8 mouse cellular contexts compared by ENCODE assay signal in the genomic region with DNA sequence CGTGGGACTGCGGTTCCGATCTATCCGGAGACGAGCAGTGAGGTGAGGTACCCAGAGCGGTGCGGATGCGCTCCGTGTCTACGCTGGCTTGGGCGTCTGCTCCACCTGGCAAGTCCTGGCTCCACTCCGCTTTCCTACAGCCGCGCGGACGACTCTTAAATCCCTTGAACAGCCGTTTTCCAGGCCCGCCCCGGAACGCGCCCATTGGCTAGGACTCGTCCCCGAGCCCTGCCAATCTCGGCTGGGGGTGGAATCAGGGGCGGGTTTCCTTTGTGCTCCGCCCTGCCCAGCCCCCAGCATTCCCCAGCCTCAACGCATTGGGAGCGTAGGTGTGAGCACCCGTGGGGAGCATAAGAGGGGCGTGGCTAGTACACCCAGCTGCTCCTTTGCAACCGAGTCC. TPM values are rescaled to one million over a fixed set of nuclear protein-coding genes. Genes with fewer than 3 reads are reported as not detected.
A peak's percentile ranks its signal among the peaks of the same experiment; 100 is the strongest.
DNase-seq lines count a peak whose midpoint lies in the region; ATAC-seq and TF ChIP-seq lines count a peak whose summit lies in the region.

A gene (minus strand): TSS at position 134 of the 400 bp plus-strand sequence.

- TF ChIP-seq CTCF in embryonic fibroblast, embryonic 13.5 days (IDR thresholded peaks at IDR 0.05; ENCODE audit: borderline replicate concordance, insufficient read depth, low read length), result no peak
- no peak for TF ChIP-seq CTCF in midbrain, postnatal 0 days (IDR thresholded peaks at IDR 0.05)

- H3K36me3 ChIP-seq in erythroblast, embryonic 14.5 days (ENCODE audit: control insufficient read depth), result no peaks in the 10 kb centered on the region
- no peaks in the 10 kb centered on the region for H3K36me3 ChIP-seq in heart, embryonic 10.5 days
- H3K36me3 ChIP-seq in kidney, embryonic 15.5 days, result no peaks in the 10 kb centered on the region
- no peaks in the 10 kb centered on the region for H3K36me3 ChIP-seq in limb, embryonic 13.5 days
- no peaks in the 10 kb centered on the region for H3K36me3 ChIP-seq in midbrain, postnatal 0 days (ENCODE audit: insufficient read depth, low read length)

- no peak for ATAC-seq in erythroblast, adult 5-6 weeks (replicated peaks; ENCODE audit: low FRiP score, poor library complexity, severe bottlenecking)
- ATAC-seq in kidney, embryonic 15.5 days (replicated peaks; ENCODE audit: low FRiP score), result peak; percentile 97
- ATAC-seq in limb, embryonic 13.5 days (ENCODE audit: low FRiP score, low read depth), result peak; percentile 97
- ATAC-seq in midbrain, postnatal 0 days (ENCODE audit: low FRiP score), result peak; percentile 97

- H3K9me3 ChIP-seq in erythroblast, embryonic 14.5 days (ENCODE audit: control insufficient read depth, low read length), result no peaks in the 10 kb centered on the region; the same call in 1 of the 2 replicates
- H3K9me3 ChIP-seq in heart, embryonic 10.5 days, result no peaks in the 10 kb centered on the region
- no peaks in the 10 kb centered on the region for H3K9me3 ChIP-seq in kidney, embryonic 15.5 days (replicated peaks)
- H3K9me3 ChIP-seq in limb, embryonic 13.5 days, result no peaks in the 10 kb centered on the region
- no peaks in the 10 kb centered on the region for H3K9me3 ChIP-seq in midbrain, postnatal 0 days (ENCODE audit: low read length)

- no peaks in the 10 kb centered on the region for H3K4me1 ChIP-seq in erythroblast, embryonic 14.5 days (ENCODE audit: control insufficient read depth)
- no peaks in the 10 kb centered on the region for H3K4me1 ChIP-seq in embryonic fibroblast, embryonic 13.5 days (ENCODE audit: control insufficient read depth, insufficient read depth, low read length)
- peaks cover 21% of the 10 kb centered on the region for H3K4me1 ChIP-seq in heart, embryonic 10.5 days
- peaks cover 27% of the 10 kb centered on the region for H3K4me1 ChIP-seq in kidney, embryonic 15.5 days
- peaks cover 27% of the 10 kb centered on the region for H3K4me1 ChIP-seq in limb, embryonic 13.5 days
- no peaks in the 10 kb centered on the region for H3K4me1 ChIP-seq in midbrain, postnatal 0 days (ENCODE audit: insufficient read depth, low read length)

- peak within 1 kb of the TSS; percentile 94 for H3K4me2 ChIP-seq in kidney, embryonic 15.5 days
- H3K4me2 ChIP-seq in limb, embryonic 13.5 days (replicated peaks), result peak within 1 kb of the TSS; percentile 82
- peak within 1 kb of the TSS; percentile 91 for H3K4me2 ChIP-seq in midbrain, postnatal 0 days (ENCODE audit: low read depth, low read length, poor library complexity, severe bottlenecking)

- no peak within 1 kb of the TSS for H3K27ac ChIP-seq in embryonic fibroblast, embryonic 13.5 days (ENCODE audit: insufficient read depth, low read length)
- H3K27ac ChIP-seq in heart, embryonic 10.5 days, result peak within 1 kb of the TSS; percentile 62
- no peak within 1 kb of the TSS for H3K27ac ChIP-seq in kidney, embryonic 15.5 days
- H3K27ac ChIP-seq in limb, embryonic 13.5 days, result no peak within 1 kb of the TSS
- H3K27ac ChIP-seq in midbrain, postnatal 0 days (ENCODE audit: low read depth, low read length), result peak within 1 kb of the TSS; percentile 71

- H3K4me3 ChIP-seq in erythroblast, embryonic 14.5 days (replicated peaks), result peak within 1 kb of the TSS; percentile 42
- H3K4me3 ChIP-seq in embryonic fibroblast, embryonic 13.5 days (ENCODE audit: insufficient read depth, low read length), result peak within 1 kb of the TSS; percentile 67
- H3K4me3 ChIP-seq in heart, embryonic 10.5 days, result peak within 1 kb of the TSS; percentile 69
- H3K4me3 ChIP-seq in kidney, embryonic 15.5 days (replicated peaks), result peak within 1 kb of the TSS; percentile 61
- peak within 1 kb of the TSS; percentile 56 for H3K4me3 ChIP-seq in limb, embryonic 13.5 days
- H3K4me3 ChIP-seq in midbrain, postnatal 0 days (ENCODE audit: low read depth, low read length), result peak within 1 kb of the TSS; percentile 68

- DNase-seq in heart, embryonic 10.5 days (ENCODE audit: low spot score), result peak; percentile 96
- DNase-seq in midbrain, postnatal 0 days (ENCODE audit: low spot score), result peak; percentile 99
- DNase-seq in telencephalon, adult 2 months (ENCODE audit: low read depth, low spot score), result peak; percentile 90

- peaks cover 45% of the 10 kb centered on the region for H3K27me3 ChIP-seq in erythroblast, embryonic 14.5 days (ENCODE audit: control insufficient read depth)
- H3K27me3 ChIP-seq in heart, embryonic 10.5 days (ENCODE audit: insufficient read depth, poor library complexity, severe bottlenecking), result peaks cover 44% of the 10 kb centered on the region
- peaks cover 43% of the 10 kb centered on the region for H3K27me3 ChIP-seq in kidney, embryonic 15.5 days
- peaks cover 48% of the 10 kb centered on the region for H3K27me3 ChIP-seq in limb, embryonic 13.5 days
- no peaks in the 10 kb centered on the region for H3K27me3 ChIP-seq in midbrain, postnatal 0 days (ENCODE audit: insufficient read depth, low read length)

- WGBS in heart, embryonic 10.5 days, result 1% methylated on average over 31 of the region's 31 CpGs
- WGBS in kidney, embryonic 15.5 days, result under 1% methylated on average over 31 of the region's 31 CpGs
- under 1% methylated on average over 31 of the region's 31 CpGs for WGBS in limb, embryonic 13.5 days
- WGBS in midbrain, postnatal 0 days, result under 1% methylated on average over 26 of the region's 31 CpGs

- peak; percentile 56; the same call in 1 of the 2 replicates for TF ChIP-seq POLR2A in embryonic fibroblast, embryonic 13.5 days (IDR thresholded peaks at IDR 0.05; ENCODE audit: low read depth, low read length)

- peak within 1 kb of the TSS; percentile 41 for H3K9ac ChIP-seq in kidney, embryonic 15.5 days
- H3K9ac ChIP-seq in limb, embryonic 13.5 days, result peak within 1 kb of the TSS; percentile 56
- peak within 1 kb of the TSS; percentile 65 for H3K9ac ChIP-seq in midbrain, postnatal 0 days (replicated peaks; ENCODE audit: low read length, poor library complexity, severe bottlenecking)

RNA-seq across cellular contexts. Expression of the gene that starts here (rescaled TPM):
- polyA plus RNA-seq in erythroblast, embryonic 14.5 days (2012), result not detected in 2 replicates
- not detected in 2 replicates for total RNA-seq in erythroblast, adult 5-6 weeks (2015; ENCODE audit: low replicate concordance)
- not detected in 2 replicates for total RNA-seq in erythroblast, adult 5-6 weeks (2017; ENCODE audit: low replicate concordance)
- polyA plus RNA-seq in embryonic fibroblast, embryonic 13.5 days (2011; ENCODE audit: insufficient read length, low read depth, missing spikeins), result 0.33 and 0.38 TPM in 2 replicates
- 1.3 and 2.7 TPM in 2 replicates for polyA plus RNA-seq in heart, embryonic 10.5 days (2016; fragmentation: Nextera tagmentation; extraction: Ambion mirVana)
- polyA plus RNA-seq in kidney, embryonic 15.5 days (2015; fragmentation: Nextera tagmentation; extraction: Ambion mirVana), result 8.2 and 9.4 TPM in 2 replicates
- polyA plus RNA-seq in limb, embryonic 13.5 days (2015; fragmentation: Nextera tagmentation; extraction: Ambion mirVana), result 11.2 and 14.3 TPM in 2 replicates
- total RNA-seq in midbrain, postnatal 0 days (2014; rRNA removed), result 86.3 and 88.1 TPM in 2 replicates
- polyA plus RNA-seq in midbrain, postnatal 0 days (2015; fragmentation: Nextera tagmentation; extraction: Ambion mirVana), result 51.9 and 53.0 TPM in 2 replicates

Comparison
In these comparisons a context has a peak if more than half of its experiments do, and no peak if none do; other contexts are left out.
1. RNA of the gene that starts here (total RNA-seq): 86.3 to 88.1 TPM in midbrain, postnatal 0 days; not detected in erythroblast, adult 5-6 weeks; every median in the first group is over 10 times any median in the second.
2. H3K27ac ChIP-seq: peak in heart, embryonic 10.5 days (single experiment) and midbrain, postnatal 0 days (single experiment); none in embryonic fibroblast, embryonic 13.5 days (single experiment), kidney, embryonic 15.5 days (single experiment) and limb, embryonic 13.5 days (single experiment).
3. Peak in every context shown above with its lines, with median percentiles within 50 percentile points of each other: H3K4me3 ChIP-seq, DNase-seq, H3K4me2 ChIP-seq and H3K9ac ChIP-seq.